Comparison of ENCODE assay signal across 9 mouse cellular contexts in genomic region chr2:32874070-32874469, GRCm38 (mm10). TPM values are rescaled to one million over a fixed set of nuclear protein-coding genes. Genes with fewer than 3 reads are reported as not detected.
A peak's percentile ranks its signal among the peaks of the same experiment; 100 is the strongest.
DNase-seq lines count a peak whose midpoint lies in the region; ATAC-seq lines count a peak whose summit lies in the region.
"Had no signal": no experiment of that assay in that cellular context is flagged by ENCODE, and none has a peak within 500 bp of the region (broad histone marks: within the 10 kb centered on the region; RNA-seq: fewer than 3 reads in every experiment).

No protein-coding gene starts in this region.

- peak overlapping the region; percentile 81; the same call in 1 of the 2 replicates for H3K4me3 ChIP-seq in hindbrain, embryonic 10.5 days
- H3K4me3 ChIP-seq in hindbrain, embryonic 16.5 days (ENCODE audit: low read length): no peak overlapping the region
- no peak overlapping the region for H3K4me3 ChIP-seq in embryonic facial prominence, embryonic 12.5 days
- H3K4me3 ChIP-seq in forebrain, embryonic 15.5 days: no peak overlapping the region
- H3K4me3 ChIP-seq in macrophage (ENCODE audit: inconsistent target): no peak overlapping the region

- 70% methylated on average over 3 of the region's 3 CpGs for WGBS in hindbrain, embryonic 10.5 days
- WGBS in hindbrain, embryonic 16.5 days: 88% methylated on average over 3 of the region's 3 CpGs
- 66% methylated on average over 3 of the region's 3 CpGs for WGBS in embryonic facial prominence, embryonic 12.5 days
- WGBS in forebrain, embryonic 15.5 days: 89% methylated on average over 3 of the region's 3 CpGs
- 68% methylated on average over 2 of the region's 3 CpGs for WGBS in macrophage (ENCODE audit: missing documents)

- H3K27ac ChIP-seq in hindbrain, embryonic 10.5 days: peak overlapping the region; percentile 31
- no peak overlapping the region for H3K27ac ChIP-seq in hindbrain, embryonic 16.5 days (ENCODE audit: low read depth, low read length)
- peak overlapping the region; percentile 36; the same call in 1 of the 2 replicates for H3K27ac ChIP-seq in embryonic facial prominence, embryonic 12.5 days
- H3K27ac ChIP-seq in forebrain, embryonic 15.5 days (replicated peaks): 0 out of 2 replicates have a peak overlapping the region, but pooled peaks have one; percentile 16
- H3K27ac ChIP-seq in macrophage: peak overlapping the region; percentile 22

- H3K9ac ChIP-seq in hindbrain, embryonic 16.5 days (ENCODE audit: low read depth, low read length): no peak overlapping the region
- H3K9ac ChIP-seq in embryonic facial prominence, embryonic 12.5 days: no peak overlapping the region
- H3K9ac ChIP-seq in forebrain, embryonic 15.5 days (replicated peaks): no peak overlapping the region

- no peak for ATAC-seq in hindbrain, embryonic 16.5 days
- no peak for ATAC-seq in embryonic facial prominence, embryonic 12.5 days (ENCODE audit: insufficient number of reproducible peaks, insufficient read depth, low FRiP score, low TSS enrichment)
- ATAC-seq in forebrain, embryonic 15.5 days (replicated peaks): no peak

- H3K36me3 ChIP-seq in hindbrain, embryonic 10.5 days: no peaks in the 10 kb centered on the region
- no peaks in the 10 kb centered on the region for H3K36me3 ChIP-seq in hindbrain, embryonic 16.5 days (ENCODE audit: control insufficient read depth, insufficient read depth, low read length)
- no peaks in the 10 kb centered on the region for H3K36me3 ChIP-seq in embryonic facial prominence, embryonic 12.5 days
- H3K36me3 ChIP-seq in forebrain, embryonic 15.5 days: no peaks in the 10 kb centered on the region
- no peaks in the 10 kb centered on the region for H3K36me3 ChIP-seq in macrophage (ENCODE audit: inconsistent target)

- H3K27me3 ChIP-seq in hindbrain, embryonic 10.5 days (ENCODE audit: insufficient read depth, poor library complexity, severe bottlenecking): 0 out of 2 replicates have a peak, but pooled peaks cover 3% of the 10 kb centered on the region
- H3K27me3 ChIP-seq in hindbrain, embryonic 16.5 days (replicated peaks; ENCODE audit: control insufficient read depth, insufficient read depth, low read length): no peaks in the 10 kb centered on the region
- no peaks in the 10 kb centered on the region for H3K27me3 ChIP-seq in embryonic facial prominence, embryonic 12.5 days
- H3K27me3 ChIP-seq in forebrain, embryonic 15.5 days: no peaks in the 10 kb centered on the region

- H3K4me1 ChIP-seq in hindbrain, embryonic 10.5 days (replicated peaks): peaks cover 55% of the 10 kb centered on the region
- H3K4me1 ChIP-seq in hindbrain, embryonic 16.5 days (ENCODE audit: control insufficient read depth, insufficient read depth, low read depth, low read length): peaks cover 32% of the 10 kb centered on the region
- peaks cover 32% of the 10 kb centered on the region for H3K4me1 ChIP-seq in embryonic facial prominence, embryonic 12.5 days
- H3K4me1 ChIP-seq in forebrain, embryonic 15.5 days: peaks cover 39% of the 10 kb centered on the region

- peaks cover 44% of the 10 kb centered on the region for H3K79me2 ChIP-seq in macrophage (ENCODE audit: inconsistent target)

- no peak overlapping the region for H3K4me2 ChIP-seq in hindbrain, embryonic 16.5 days (ENCODE audit: low read length)
- H3K4me2 ChIP-seq in embryonic facial prominence, embryonic 12.5 days (replicated peaks): peak overlapping the region; percentile 72
- H3K4me2 ChIP-seq in forebrain, embryonic 15.5 days (replicated peaks): no peak overlapping the region

- no peak for DNase-seq in hindbrain, embryonic 10.5 days (ENCODE audit: low spot score)
- no peak for DNase-seq in ovary, postnatal 14 days (ENCODE audit: low spot score)
- no peak for DNase-seq in urinary bladder, postnatal 10 days (ENCODE audit: low spot score)
- no peak for DNase-seq in right cerebral cortex, postnatal 4 days
- DNase-seq: kidney, postnatal 4 days had no signal

- no peaks in the 10 kb centered on the region for H3K9me3 ChIP-seq in hindbrain, embryonic 10.5 days
- H3K9me3 ChIP-seq in hindbrain, embryonic 16.5 days (ENCODE audit: control insufficient read depth, low read length): no peaks in the 10 kb centered on the region
- H3K9me3 ChIP-seq in embryonic facial prominence, embryonic 12.5 days: no peaks in the 10 kb centered on the region
- no peaks in the 10 kb centered on the region for H3K9me3 ChIP-seq in forebrain, embryonic 15.5 days

RNA-seq across cellular contexts. Expression of gene Fam129b, which starts 1.8 kb away (rescaled TPM):
- polyA plus RNA-seq in hindbrain, embryonic 10.5 days (2016; fragmentation: Nextera tagmentation; extraction: Ambion mirVana): 34.3 and 36.1 TPM in 2 replicates
- polyA plus RNA-seq in hindbrain, embryonic 16.5 days (2015; fragmentation: Nextera tagmentation; extraction: Ambion mirVana): 31.7 and 37.0 TPM in 2 replicates
- 48.8 and 54.7 TPM in 2 replicates for polyA plus RNA-seq in embryonic facial prominence, embryonic 12.5 days (2016; fragmentation: Nextera tagmentation; extraction: Ambion mirVana)
- polyA plus RNA-seq in forebrain, embryonic 15.5 days (2015; fragmentation: Nextera tagmentation; extraction: Ambion mirVana): 33.5 TPM in 2 replicates
- total RNA-seq in macrophage (2018; cell fraction: chromatin; rRNA removed): 100 to 1,000 TPM in 13 of 26 experiments, 10 to 100 TPM in 13; 35.9 to 648 (median 91.5) TPM
- 100 to 1,000 TPM in 14 of 26 experiments, 10 to 100 TPM in 12; 52.3 to 460 (median 164) TPM for total RNA-seq in macrophage (2018; cell fraction: cytosol; rRNA removed)
- total RNA-seq in macrophage (2018; cell fraction: nucleus; rRNA removed): 100 to 1,000 TPM in 13 of 26 experiments, 10 to 100 TPM in 13; 39.2 to 371 (median 100) TPM
- polyA plus RNA-seq in macrophage (2018): 117 to 240 TPM (median 185 TPM) in 3 replicates

RNA-seq across cellular contexts. Expression of gene Stxbp1, which starts 27.0 kb away (rescaled TPM):
- 40.1 and 63.3 TPM in 2 replicates for polyA plus RNA-seq in hindbrain, embryonic 10.5 days (2016; fragmentation: Nextera tagmentation; extraction: Ambion mirVana)
- polyA plus RNA-seq in hindbrain, embryonic 16.5 days (2015; fragmentation: Nextera tagmentation; extraction: Ambion mirVana): 357 and 362 TPM in 2 replicates
- 28.3 and 32.4 TPM in 2 replicates for polyA plus RNA-seq in embryonic facial prominence, embryonic 12.5 days (2016; fragmentation: Nextera tagmentation; extraction: Ambion mirVana)
- 191 and 197 TPM in 2 replicates for polyA plus RNA-seq in forebrain, embryonic 15.5 days (2015; fragmentation: Nextera tagmentation; extraction: Ambion mirVana)
- 10 to 100 TPM; 17.2 to 71.6 (median 25.6) TPM for total RNA-seq in macrophage (2018; cell fraction: chromatin; rRNA removed)
- total RNA-seq in macrophage (2018; cell fraction: cytosol; rRNA removed): 10 to 100 TPM; 10.5 to 25.5 (median 16.1) TPM
- 10 to 100 TPM; 14.4 to 64.5 (median 22.2) TPM for total RNA-seq in macrophage (2018; cell fraction: nucleus; rRNA removed)
- polyA plus RNA-seq in macrophage (2018): 9.7 to 16.3 TPM (median 12.2 TPM) in 3 replicates
